Mouse (Mus musculus): Measurements from ENCODE around the gene Npr1. TPM values are rescaled to one million over a fixed set of nuclear protein-coding genes. Genes with fewer than 3 reads are reported as not detected.

Npr1 gene
- polyA plus RNA-seq, 1 experiment from 2014 or later: 3.3 TPM

GRCm38 (mm10) chr3:90427574-90427973, 38.1 kb downstream of the Npr1 start:
- peaks cover 39% of the 10 kb centered on the region for H3K4me1 ChIP-seq
- DNase-seq (ENCODE audit: low spot score): no peak
- H3K4me3 ChIP-seq: no peak overlapping the region
- WGBS: 67% methylated on average over 1 of the region's 1 CpGs
- no peaks in the 10 kb centered on the region for H3K9me3 ChIP-seq (replicated peaks)
- no peak overlapping the region for H3K27ac ChIP-seq (replicated peaks)
- H3K27me3 ChIP-seq (ENCODE audit: low read depth, poor library complexity, severe bottlenecking): no peaks in the 10 kb centered on the region
- H3K36me3 ChIP-seq: peaks cover 68% of the 10 kb centered on the region

GRCm38 (mm10) chr3:90425499-90425898, 40.2 kb downstream of the Npr1 start:
- Histone ChIP-seq H3K36me3 (peaks cover 77% of the 10 kb centered on the region), H3K4me3 (no peak overlapping the region), H3K27ac (replicated peaks) (no peak overlapping the region), H3K4me1 (peaks cover 21% of the 10 kb centered on the region), H3K9me3 (replicated peaks) (no peaks in the 10 kb centered on the region), H3K27me3 (ENCODE audit: low read depth, poor library complexity, severe bottlenecking) (no peaks in the 10 kb centered on the region)
- no peak for DNase-seq (ENCODE audit: low spot score)
- 86% methylated on average over 2 of the region's 2 CpGs for WGBS

- Histone ChIP-seq H3K27ac (replicated peaks) (no peak overlapping the region), H3K27me3 (ENCODE audit: low read depth, poor library complexity, severe bottlenecking) (no peaks in the 10 kb centered on the region), H3K36me3 (peaks cover 82% of the 10 kb centered on the region), H3K4me3 (no peak overlapping the region), H3K9me3 (replicated peaks) (no peaks in the 10 kb centered on the region), H3K4me1 (peaks cover 16% of the 10 kb centered on the region)
- DNase-seq (ENCODE audit: low spot score): no peak
Observed at GRCm38 (mm10) chr3:90423549-90423948, 42.1 kb downstream of the Npr1 start.

- H3K4me3 ChIP-seq: no peak overlapping the region
- H3K4me1 ChIP-seq: no peaks in the 10 kb centered on the region
- H3K27me3 ChIP-seq (ENCODE audit: low read depth, poor library complexity, severe bottlenecking): no peaks in the 10 kb centered on the region
- no peak for DNase-seq (ENCODE audit: low spot score)
- H3K36me3 ChIP-seq: peaks cover 93% of the 10 kb centered on the region
- H3K9me3 ChIP-seq (replicated peaks): no peaks in the 10 kb centered on the region
- no peak overlapping the region for H3K27ac ChIP-seq (replicated peaks)
- WGBS: 93% methylated on average over 6 of the region's 6 CpGs
Observed at GRCm38 (mm10) chr3:90420696-90421095, 45.0 kb downstream of the Npr1 start.

- Histone ChIP-seq H3K36me3 (peaks cover 100% of the 10 kb centered on the region), H3K4me3 (no peak overlapping the region), H3K4me1 (no peaks in the 10 kb centered on the region), H3K27ac (replicated peaks) (no peak overlapping the region), H3K27me3 (ENCODE audit: low read depth, poor library complexity, severe bottlenecking) (no peaks in the 10 kb centered on the region), H3K9me3 (replicated peaks) (no peaks in the 10 kb centered on the region)
- DNase-seq (ENCODE audit: low spot score): no peak
- WGBS: 76% methylated on average over 3 of the region's 3 CpGs
Observed at GRCm38 (mm10) chr3:90413011-90413396, 52.7 kb downstream of the Npr1 start.

- H3K36me3 ChIP-seq: peaks cover 100% of the 10 kb centered on the region
- no peaks in the 10 kb centered on the region for H3K27me3 ChIP-seq (ENCODE audit: low read depth, poor library complexity, severe bottlenecking)
- H3K9me3 ChIP-seq (replicated peaks): no peaks in the 10 kb centered on the region
- no peak overlapping the region for H3K4me3 ChIP-seq
- WGBS: 59% methylated on average over 5 of the region's 5 CpGs
- peak; percentile 55 for DNase-seq (ENCODE audit: low spot score)
- no peak overlapping the region for H3K27ac ChIP-seq (replicated peaks)
- no peaks in the 10 kb centered on the region for H3K4me1 ChIP-seq
Observed at GRCm38 (mm10) chr3:90412312-90413010, 53.2 kb downstream of the Npr1 start.

- H3K36me3 ChIP-seq: peaks cover 100% of the 10 kb centered on the region
Observed at GRCm38 (mm10) chr3:90408721-90409120, 56.9 kb downstream of the Npr1 start.

GRCm38 (mm10) chr3:90406414-90406813, 59.3 kb downstream of the Npr1 start:
- Histone ChIP-seq H3K36me3 (peaks cover 100% of the 10 kb centered on the region), H3K4me1 (no peaks in the 10 kb centered on the region), H3K4me3 (no peak overlapping the region), H3K27ac (replicated peaks) (no peak overlapping the region), H3K9me3 (replicated peaks) (no peaks in the 10 kb centered on the region), H3K27me3 (ENCODE audit: low read depth, poor library complexity, severe bottlenecking) (no peaks in the 10 kb centered on the region)
- DNase-seq (ENCODE audit: low spot score): no peak
- 97% methylated on average over 5 of the region's 5 CpGs for WGBS

More at GRCm38 (mm10) chr3:90408721-90409120, 56.9 kb downstream of the Npr1 start:
- H3K9me3 ChIP-seq (replicated peaks): no peaks in the 10 kb centered on the region
- H3K27ac ChIP-seq (replicated peaks): no peak overlapping the region
- no peak for DNase-seq (ENCODE audit: low spot score)
- H3K27me3 ChIP-seq (ENCODE audit: low read depth, poor library complexity, severe bottlenecking): no peaks in the 10 kb centered on the region
- no peak overlapping the region for H3K4me3 ChIP-seq
- 91% methylated on average over 3 of the region's 3 CpGs for WGBS
- H3K4me1 ChIP-seq: no peaks in the 10 kb centered on the region

GRCm38 (mm10) chr3:90404609-90405008, 61.1 kb downstream of the Npr1 start:
- Histone ChIP-seq H3K4me1 (no peaks in the 10 kb centered on the region), H3K9me3 (replicated peaks) (no peaks in the 10 kb centered on the region), H3K36me3 (peaks cover 100% of the 10 kb centered on the region), H3K27ac (replicated peaks) (no peak overlapping the region), H3K4me3 (no peak overlapping the region), H3K27me3 (ENCODE audit: low read depth, poor library complexity, severe bottlenecking) (no peaks in the 10 kb centered on the region)
- no peak for DNase-seq (ENCODE audit: low spot score)
- 93% methylated on average over 4 of the region's 4 CpGs for WGBS

- H3K9me3 ChIP-seq (replicated peaks): no peaks in the 10 kb centered on the region
- H3K27me3 ChIP-seq (ENCODE audit: low read depth, poor library complexity, severe bottlenecking): no peaks in the 10 kb centered on the region
- no peak overlapping the region for H3K27ac ChIP-seq (replicated peaks)
- no peak for DNase-seq (ENCODE audit: low spot score)
- H3K4me1 ChIP-seq: no peaks in the 10 kb centered on the region
- H3K4me3 ChIP-seq: no peak overlapping the region
- H3K36me3 ChIP-seq: peaks cover 100% of the 10 kb centered on the region
- 94% methylated on average over 3 of the region's 3 CpGs for WGBS
Observed at GRCm38 (mm10) chr3:90404121-90404520, 61.5 kb downstream of the Npr1 start.

GRCm38 (mm10) chr3:90400993-90401392, 64.7 kb downstream of the Npr1 start:
- Histone ChIP-seq H3K27me3 (ENCODE audit: low read depth, poor library complexity, severe bottlenecking) (no peaks in the 10 kb centered on the region), H3K36me3 (peaks cover 98% of the 10 kb centered on the region), H3K9me3 (replicated peaks) (no peaks in the 10 kb centered on the region), H3K27ac (replicated peaks) (no peak overlapping the region), H3K4me3 (no peak overlapping the region), H3K4me1 (no peaks in the 10 kb centered on the region)
- WGBS: 85% methylated on average over 4 of the region's 4 CpGs
- no peak for DNase-seq (ENCODE audit: low spot score)
